Mouse (Mus musculus) heart, postnatal 4 days (tissue): ENCODE measurements around the gene Adgrb3. TPM values are rescaled to one million over a fixed set of nuclear protein-coding genes. Genes with fewer than 3 reads are reported as not detected.
A peak's percentile ranks its signal among the peaks of the same experiment; 100 is the strongest.
"Not testable (repeated sequence)": the region's sequence is repeated elsewhere in the genome, so short reads cannot be mapped to it uniquely, and the experiment has no call there.

Experiments used
- DNase-seq: peaks from one replicate; pipeline ENCODE4 v3.0.0; 2021
- total RNA-seq, 2 experiments: library from RNA; stranded (reverse); gene quantifications; 2 replicates each; pipeline ENCODE4 v1.2.3; 2021

Adgrb3 gene
- total RNA-seq, 2 experiments from 2014 or later = 0.07 to 0.18 TPM

DNA sequence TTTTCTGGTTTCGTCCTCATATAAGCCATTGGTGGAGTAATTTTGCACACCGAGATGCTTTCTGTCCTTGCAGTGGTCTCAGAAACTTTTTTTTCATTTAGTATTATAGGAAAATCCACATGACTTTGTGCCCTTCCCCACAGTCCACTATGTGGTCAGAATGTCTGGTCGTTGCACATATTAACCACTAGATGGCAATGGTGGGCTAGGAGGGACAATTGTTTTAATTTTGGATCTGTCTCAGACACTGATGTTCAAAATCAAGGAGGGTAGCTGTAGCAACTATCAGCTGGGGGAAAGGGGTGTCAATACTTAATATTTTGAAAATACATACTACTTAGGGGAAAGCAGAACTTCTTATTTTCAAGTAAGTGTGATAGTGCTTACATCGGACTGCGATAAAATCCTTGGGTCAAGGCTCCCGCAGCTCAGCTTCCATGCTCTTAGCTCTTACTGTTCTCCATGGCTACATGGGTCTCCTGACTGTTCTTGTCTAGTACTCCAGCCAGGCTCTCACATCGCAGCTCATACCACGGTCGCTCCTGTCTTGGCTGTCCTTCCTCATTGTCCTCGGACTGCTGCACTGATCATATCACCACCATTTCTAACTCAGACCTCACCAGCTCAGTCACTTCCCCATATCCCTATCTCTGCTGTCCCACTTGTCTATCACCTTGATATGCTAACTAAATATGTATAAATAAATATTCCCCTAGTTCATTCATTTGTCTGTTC is 319.0 kb downstream of the Adgrb3 start:
- peak; percentile 13 for DNase-seq

DNA sequence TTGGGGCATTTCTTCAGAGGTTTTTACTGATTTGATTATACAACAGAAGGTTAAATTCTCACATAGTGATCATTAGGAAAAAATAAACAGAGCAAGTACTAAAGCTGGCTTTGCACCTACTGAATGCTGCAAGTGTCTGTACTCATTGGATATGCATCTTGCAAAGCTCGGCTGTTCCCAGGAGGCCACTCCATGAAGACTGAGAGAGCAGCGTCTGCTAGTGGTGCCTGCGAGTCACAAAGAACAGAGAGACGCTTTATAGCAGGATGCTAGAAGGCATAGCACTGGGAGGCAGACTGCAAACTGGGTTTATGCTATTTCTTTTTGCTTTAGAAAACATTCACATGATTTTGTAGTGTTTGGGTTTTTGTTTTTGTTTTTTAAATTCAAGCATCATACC is 325.2 kb downstream of the Adgrb3 start:
- DNase-seq = no peak

DNA sequence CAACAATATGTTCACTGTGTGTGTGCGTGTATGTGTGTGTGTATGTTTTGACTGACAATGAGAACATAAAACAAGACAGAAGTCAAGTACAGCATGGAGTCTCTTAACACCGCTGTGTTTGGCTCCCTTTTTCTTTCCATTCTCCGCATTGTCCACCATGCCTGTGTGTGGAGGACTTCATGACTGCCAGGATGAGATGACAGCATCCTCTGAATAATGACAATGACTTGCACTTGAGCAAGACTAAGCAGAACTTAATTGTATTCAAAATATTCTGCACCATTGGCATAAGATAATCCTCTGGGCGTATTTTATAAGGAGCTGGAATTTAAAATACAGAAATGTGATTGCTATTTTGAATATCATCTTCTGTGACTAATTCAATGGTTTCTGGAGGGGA is 326.0 kb downstream of the Adgrb3 start:
- DNase-seq = no peak

DNA sequence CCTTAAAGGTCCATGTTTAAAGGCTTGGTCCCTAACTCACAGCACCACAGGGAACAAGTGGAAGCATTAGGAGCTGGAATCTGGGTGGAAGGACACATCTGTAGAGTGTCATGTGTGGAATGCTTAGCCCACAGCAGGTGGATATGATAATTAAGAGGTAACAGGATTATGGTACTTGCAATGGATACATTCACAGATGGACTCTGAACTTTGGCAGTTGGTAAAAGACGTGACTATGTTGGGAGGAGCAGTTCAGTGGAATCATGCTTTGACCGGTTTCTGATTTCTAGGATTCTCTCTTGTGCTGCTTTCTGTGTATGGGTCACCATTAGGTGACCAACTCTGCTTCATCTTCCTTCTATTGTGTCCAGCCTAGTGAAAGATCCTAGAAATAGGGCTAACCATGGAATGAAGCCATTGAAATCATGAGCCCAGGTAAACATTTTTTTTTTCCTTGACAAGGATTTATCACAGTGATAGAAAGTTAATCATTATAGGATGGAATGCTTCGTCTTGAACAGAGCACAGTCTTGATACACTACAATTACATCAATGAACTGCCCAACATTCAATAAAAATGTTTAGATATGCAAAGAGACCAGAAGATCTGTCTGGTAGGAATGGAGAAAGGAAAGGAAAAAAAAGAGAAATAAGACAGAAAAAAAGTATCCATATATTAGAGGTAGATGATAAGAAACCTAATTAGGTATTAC is 334.1 kb downstream of the Adgrb3 start:
- no peak for DNase-seq

DNA sequence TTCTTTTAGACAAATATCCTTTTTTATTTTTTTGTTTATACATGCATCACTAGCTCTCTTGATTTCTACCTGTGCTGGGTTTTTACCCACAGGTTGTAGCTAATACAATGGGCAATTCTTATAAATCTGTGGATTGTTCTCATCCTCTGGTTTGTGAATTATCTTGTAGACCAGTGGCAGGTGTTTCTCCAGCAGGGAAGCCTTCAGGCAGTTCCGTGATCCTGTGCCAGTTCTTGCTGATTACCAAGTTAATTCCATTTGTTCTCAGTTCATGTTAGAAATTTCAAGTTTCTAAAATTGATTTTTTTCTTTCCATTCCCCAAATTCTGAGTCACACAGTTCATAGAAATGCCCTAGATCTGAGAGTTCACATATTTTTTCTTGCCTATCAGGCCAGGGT is 338.0 kb downstream of the Adgrb3 start:
- DNase-seq = no peak

DNA sequence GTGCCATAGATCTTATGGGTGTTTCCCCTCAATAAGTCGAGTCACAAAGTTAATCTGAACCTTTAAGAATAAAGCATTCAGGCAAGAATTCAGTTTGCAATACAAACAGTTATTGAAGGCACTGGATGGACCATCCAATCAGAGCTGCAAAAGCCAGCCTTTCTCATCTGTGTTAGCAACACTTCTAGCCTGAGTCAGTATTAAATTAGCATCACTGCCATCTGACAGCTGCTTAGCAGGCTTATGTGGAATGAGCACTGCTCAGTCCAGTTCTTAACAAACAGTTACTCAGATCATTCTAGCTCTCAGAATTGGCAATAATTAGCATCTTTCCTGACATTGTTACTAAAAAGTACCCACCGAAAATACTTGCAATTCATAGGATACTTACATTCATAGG is 339.3 kb downstream of the Adgrb3 start:
- no peak for DNase-seq

DNA sequence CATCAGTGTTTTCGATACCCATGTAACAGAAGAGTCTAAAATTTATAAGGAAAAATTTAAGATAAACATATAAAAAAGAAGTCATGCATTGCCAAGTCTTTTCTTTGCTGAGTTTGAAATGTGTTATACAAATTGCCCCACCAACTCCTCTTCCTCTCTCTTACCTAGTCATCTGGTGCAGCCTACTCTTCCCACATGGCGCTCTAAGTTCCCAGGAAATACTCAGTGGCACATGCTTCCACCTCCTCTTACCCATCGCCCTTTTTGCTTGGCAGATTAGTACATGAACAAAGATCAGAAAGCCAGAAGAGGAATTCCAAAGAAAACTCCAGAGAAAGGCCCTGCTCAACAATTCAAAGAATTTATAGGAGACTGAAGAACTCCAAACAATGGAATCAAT is 353.8 kb downstream of the Adgrb3 start:
- DNase-seq = no peak

DNA sequence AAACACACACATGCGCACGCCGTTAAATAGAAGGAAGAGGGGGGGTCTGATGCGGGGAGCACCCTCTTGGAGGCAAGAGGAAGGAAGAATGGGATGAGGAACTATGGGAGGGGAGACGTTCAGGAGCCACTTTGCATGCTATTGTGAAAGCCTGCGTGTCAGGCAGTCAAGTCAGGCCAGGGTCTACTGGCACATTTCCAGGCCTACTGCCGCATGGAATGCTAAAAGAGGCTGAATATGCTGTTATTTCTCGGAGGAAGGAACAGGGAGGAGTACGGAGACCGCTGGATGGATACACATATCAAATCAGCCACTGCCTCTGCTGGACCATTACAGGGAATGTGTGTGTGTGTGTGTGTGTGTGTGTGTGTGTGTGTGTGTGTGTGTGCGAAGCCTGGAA is 355.0 kb downstream of the Adgrb3 start:
- DNase-seq = peak; percentile 4

DNA sequence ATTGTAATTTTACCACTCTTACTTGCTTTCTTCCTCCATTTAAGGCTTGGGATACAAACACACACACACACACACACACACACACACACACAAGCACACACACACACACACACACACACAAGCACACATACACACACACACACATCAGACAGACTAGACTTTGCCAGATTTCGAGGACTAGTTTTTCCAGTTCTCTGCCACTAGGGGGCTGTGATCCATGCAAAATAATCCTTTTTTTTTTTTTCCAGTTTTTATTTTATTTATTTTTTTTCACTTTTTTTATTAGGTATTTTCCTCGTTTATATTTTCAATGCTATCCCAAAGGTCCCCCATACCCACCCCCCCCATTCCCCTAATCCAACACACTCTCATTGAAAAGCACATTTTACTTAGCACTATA is 357.9 kb downstream of the Adgrb3 start:
- DNase-seq = not testable (repeated sequence)

DNA sequence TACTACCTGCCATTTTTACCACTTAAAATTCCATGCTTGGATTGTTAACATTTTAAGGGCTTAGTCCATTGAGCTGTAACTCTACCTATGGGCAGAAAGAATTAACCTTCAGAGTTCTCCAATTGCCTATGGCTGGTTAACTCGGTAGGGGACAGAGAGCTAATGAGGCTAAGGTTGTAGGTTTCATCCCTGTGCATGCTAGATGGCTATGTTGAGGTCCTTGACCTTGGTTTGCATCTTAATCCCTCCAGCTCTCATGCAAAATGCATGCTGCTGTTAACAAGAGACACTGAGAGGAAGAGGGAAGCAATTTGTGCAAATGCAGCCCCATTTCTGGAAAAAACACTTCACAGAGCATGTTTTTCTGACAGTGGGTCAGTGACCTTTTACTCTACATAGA is 366.9 kb downstream of the Adgrb3 start:
- DNase-seq = no peak

DNA sequence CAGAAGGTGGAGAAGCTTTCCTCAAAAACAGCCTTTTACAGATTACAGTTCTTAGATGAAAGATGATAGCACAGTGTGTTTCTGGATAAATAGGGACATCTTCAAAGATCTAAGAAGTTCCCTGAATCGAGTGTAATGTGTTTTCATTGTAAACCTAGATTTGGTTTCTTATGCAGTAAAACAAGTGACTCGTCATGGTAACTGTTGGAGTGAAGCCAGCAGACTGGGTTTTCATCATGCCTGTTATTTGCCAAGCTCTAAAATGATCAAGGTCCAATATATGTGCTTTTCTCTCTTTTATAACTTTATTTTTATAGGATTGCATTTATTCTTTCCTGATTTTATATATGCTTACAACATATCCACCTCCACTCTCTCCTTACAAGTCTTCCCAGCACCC is 394.0 kb downstream of the Adgrb3 start:
- no peak for DNase-seq

DNA sequence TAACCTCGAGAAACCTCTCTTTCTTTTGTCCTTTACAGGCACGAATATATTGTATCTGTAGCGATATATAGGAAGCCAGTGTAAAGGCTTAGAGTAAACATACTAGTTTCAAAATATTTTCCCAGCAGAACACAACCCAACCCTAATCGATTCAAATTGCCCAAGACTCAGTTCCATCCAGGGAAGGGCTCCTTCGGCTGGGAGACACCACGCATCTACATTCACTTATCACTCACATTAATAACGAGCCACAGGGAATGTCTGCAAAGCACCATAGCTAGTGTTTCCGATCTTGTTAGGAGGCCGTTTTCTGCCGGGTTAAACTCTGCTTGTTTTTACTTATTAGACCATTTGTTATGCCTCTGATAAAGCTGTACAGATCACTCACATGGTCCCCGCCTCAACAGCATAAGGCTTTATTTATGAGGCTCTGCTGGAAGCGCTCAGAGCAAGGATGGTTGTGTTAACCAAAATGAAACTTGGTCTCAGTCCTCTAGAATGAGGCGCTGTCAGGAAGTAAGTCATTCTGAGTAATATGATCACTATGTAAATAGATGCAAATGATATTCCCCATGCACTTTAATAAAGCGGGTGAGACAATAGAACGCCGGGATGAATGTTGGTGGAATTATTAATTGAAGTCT is 399.2 kb downstream of the Adgrb3 start:
- no peak for DNase-seq

DNA sequence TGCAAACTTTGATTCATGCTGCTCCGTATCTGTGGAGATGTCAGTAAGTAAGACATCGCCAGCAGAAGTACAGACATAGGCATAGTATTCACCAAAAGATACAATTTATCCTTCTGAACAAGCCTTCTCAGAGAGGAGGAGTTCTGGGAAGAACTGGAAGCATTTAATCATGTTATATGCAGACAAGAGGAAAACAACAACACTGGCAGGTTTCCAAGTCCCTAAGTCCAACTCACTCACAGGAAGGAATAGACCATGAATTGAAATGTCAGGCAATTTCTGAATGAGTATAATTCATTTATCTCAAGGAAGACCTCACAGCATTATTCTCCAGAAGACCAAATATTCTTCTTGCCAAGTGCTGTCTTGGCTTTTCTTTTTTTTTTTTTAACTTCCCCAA is 408.8 kb downstream of the Adgrb3 start:
- DNase-seq = no peak

DNA sequence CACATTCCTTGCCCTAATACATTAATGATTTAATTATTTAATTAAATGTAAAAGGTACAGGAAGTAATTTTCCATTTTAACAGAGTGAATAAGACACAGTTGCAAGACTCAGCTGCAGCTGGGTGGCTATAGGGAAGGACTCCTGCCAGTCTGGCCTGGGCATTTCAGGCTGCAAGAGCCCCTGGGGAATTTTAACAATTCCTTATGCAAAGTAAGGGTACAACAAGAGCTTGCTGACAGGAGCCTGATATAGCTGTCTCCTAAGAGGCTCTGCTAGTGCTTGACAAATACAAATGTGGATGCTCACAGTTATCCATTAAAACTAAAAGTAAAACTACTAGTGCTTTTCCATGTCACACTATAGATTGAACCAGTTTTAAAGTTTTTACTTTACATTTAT is 410.1 kb downstream of the Adgrb3 start:
- no peak for DNase-seq

DNA sequence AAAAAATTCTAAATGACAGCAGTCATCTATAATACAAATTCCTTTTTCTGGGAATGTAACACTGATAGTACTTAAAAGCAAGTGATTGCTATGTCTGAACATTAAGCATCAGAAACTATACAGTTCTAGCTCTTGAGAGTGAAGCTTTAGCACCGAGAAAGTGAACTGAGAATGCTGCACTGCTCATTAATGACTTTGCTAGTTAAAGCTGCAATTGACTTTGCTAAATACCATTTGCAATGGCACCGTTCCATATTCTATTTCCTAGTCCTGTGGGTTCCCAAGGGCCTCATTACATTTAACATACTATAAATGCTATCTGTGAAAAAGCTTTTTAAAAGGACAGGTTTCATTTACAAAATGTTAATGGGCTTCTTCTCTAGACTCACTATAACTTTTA is 414.4 kb downstream of the Adgrb3 start:
- no peak for DNase-seq

DNA sequence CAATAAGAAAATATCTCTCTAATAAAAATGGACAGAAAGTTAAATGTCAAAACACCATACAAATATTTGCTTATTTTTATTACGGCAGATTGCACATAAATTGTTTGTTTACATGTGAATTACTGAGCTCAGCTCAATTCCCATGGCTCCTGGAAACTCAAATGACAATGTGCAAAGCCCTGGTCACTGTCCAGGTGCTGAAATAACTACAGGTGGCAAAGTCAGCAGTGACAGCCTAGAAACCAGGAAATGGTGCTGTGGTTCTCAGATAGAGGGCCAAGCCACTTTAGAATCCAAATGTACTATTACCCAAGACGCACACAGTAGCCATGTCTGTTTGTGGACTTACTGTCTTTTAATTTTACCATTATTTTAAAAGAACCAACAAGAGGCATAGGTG is 465.3 kb downstream of the Adgrb3 start:
- DNase-seq = no peak

DNA sequence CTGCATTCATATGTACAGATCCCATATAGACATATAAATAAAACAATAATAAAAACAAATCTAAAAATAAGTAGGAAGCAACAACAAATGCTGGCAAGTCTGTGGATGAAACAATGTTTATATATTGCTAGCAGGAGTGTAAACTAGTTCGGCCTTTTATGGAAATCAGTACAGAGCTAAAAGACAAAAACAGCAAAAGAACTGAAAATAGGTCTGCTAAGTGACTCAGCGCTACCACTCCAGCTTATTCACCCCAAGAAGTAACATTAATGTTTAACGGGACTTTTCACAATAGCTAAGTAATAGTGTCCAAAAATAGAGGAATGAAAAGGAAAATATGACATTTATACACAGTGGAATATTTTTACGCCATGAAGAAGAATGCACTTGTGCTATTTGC is 471.0 kb downstream of the Adgrb3 start:
- no peak for DNase-seq

DNA sequence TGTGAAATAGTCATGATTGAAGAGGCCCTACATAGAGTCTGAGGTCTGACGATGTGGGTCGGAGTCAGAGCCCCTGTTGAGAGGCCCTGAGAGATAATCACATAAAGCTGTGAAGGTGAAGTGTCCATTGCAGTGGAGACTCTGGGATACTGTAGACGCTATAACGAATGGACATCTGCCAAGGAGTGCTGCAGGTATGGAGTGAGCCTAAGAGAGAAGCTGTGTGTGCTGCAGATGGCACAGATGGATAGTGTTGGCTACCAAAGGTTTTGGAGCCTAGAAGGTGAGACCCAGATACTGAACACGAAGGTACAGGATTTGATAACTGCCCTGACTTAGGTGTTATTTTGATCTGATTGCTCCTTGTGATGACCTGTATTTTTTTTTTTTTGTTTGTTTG is 474.0 kb downstream of the Adgrb3 start:
- no peak for DNase-seq

DNA sequence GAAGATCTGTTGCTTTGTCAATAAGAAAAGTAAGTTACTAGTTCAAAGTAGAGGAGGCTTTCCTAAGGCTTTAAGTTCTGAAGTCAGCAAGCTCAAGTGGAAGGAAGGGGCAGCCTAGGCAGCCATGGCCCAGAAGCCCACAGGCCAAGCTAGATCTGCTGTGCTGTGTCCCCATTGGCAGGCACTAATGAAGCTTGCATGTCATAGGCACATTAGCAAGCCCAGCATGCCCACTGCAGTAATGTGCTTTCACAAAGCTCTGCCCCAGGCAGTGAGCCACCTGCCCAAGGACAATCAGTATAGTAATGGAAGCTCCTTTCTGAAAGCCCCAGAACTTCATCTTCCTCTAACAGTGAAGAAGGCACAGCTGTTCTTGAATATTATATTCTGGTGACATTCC is 484.6 kb downstream of the Adgrb3 start:
- no peak for DNase-seq

DNA sequence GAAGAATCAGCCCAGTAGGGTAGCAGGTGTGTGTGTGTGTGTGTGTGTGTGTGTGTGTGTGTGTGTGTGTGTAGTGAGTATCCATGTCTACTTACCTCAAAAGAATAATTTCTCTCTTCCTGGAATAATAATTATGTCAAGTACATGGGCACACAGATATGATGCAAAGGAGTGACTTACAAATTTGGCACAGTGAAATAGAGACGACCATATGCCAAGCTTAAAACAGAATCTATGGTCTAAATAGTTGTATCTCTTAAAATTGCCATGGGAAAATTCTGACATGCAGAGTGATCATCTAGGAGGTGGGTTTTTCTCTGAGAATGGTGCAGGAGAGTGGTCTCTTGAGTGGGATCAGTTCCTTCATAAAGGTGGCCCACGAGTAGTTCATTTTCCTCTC is 504.1 kb downstream of the Adgrb3 start:
- DNase-seq = no peak

DNA sequence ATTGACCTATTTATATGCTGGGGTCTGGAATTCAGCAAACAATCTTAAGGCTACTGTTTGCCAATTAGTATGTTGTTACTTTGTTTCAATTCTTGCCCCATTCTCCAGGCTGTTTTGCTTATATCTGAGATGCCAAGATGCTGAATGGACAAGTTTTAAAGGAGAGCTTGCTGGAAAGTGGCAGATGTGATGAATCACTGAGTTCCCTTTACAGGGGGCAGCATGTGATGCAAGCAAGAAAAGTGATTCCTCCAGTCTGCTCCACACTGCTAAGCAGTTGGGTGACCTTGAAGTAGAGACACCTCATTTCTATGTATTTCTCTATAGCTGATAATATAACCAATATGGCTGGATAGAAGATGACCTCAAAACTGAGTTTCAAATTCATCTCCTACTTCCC is 512.4 kb downstream of the Adgrb3 start:
- DNase-seq = no peak

DNA sequence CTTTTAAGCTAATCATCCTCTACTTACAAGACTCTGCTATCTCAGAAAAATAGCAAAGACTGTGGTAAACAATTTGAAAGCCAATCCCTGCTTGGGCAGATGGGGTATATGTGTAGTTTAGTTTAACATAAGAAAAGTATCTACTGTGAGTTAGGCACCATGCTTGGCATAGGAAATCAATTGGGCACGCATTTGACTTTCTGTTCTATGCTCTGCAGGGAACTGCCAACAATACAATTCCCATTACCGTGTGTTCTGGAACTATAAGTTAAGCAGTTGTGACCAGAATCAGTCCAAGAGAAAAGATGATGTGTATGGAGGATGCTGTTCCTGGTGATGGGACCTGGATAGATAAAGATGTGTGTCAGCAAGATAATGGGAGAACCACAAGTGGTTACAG is 517.2 kb downstream of the Adgrb3 start:
- DNase-seq = no peak

DNA sequence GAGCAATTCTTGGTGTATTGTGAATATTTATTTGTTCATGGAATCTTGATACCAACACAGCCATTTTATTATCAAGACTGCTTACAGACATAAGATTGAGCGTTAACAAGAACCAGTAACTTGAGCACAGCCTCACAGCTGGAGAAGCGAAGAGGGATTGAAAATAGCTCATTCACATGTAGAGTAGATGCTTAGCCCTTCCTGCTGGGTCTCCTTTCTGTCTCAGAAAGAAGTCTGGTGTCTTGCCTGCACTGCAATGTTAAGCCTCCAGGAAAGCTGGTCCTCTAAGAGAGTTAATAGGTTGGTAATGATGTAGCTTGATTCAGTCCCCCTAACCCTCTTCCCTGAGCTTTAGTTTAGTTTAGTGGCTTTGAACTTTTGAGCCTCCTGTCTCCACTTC is 519.4 kb downstream of the Adgrb3 start:
- DNase-seq = no peak

DNA sequence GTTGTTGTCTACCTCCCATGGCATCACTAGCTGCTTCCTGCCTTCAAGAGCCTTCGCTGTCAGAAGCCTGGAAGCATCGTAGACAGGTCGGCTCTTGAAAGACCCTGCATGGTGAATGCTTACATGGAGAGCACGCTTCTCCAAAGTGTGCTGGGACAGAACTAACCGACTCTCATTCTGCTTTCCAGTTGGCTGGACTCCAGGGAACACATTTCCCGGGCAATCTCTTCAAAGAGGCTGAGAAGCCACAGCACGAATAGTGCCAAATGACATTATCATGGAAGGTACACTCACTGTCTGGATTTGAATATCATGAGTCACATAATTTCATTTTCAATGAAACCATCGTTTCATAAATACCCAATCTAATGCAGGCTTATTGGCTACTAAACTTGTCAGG is 548.0 kb downstream of the Adgrb3 start:
- DNase-seq = no peak
